Mouse (Mus musculus) cerebellum, postnatal 14 days (tissue): ENCODE measurements at regions not wholly inside any gene's neighbourhood (a gene's known extent, or its start where the extent isn't known, plus 50 kb on each side); places are given as distances from the start of the nearest gene placed in this dataset.

Experiments used
- DNase-seq, 2 experiments: peaks; one replicate each; pipeline ENCODE4 v3.0.0; 2021; ENCODE audit warnings: mixed read lengths in 2 of 2

DNA sequence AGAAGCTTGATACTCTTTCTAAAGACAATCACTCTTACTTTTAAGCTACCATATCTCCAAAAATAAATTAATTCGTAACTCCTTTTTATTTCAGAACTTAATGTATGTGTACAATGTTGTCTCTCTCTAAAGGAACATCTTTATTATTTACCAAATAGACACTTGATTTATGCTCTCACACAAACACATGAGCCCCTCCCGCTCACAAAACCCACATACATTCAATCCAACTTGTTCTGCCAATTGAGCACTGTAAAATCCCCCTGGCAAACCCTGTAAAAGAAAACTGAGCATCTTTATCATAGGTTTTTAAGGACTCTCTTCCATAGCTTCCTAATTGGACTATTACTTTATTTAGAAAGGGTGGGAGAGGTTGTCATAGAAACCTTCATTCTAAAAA is 812.5 kb downstream of the Phf3 start:
- no peak for DNase-seq

- peak; percentile 9 to 12 for DNase-seq
Observed at GRCm38 (mm10) chr1:30060806-30061205, 812.9 kb downstream of the Phf3 start.

GRCm38 (mm10) chr1:30017596-30017995 is 856.1 kb downstream of the Phf3 start:
- peak in 1 of 2 experiments; percentile 21 for DNase-seq

DNA sequence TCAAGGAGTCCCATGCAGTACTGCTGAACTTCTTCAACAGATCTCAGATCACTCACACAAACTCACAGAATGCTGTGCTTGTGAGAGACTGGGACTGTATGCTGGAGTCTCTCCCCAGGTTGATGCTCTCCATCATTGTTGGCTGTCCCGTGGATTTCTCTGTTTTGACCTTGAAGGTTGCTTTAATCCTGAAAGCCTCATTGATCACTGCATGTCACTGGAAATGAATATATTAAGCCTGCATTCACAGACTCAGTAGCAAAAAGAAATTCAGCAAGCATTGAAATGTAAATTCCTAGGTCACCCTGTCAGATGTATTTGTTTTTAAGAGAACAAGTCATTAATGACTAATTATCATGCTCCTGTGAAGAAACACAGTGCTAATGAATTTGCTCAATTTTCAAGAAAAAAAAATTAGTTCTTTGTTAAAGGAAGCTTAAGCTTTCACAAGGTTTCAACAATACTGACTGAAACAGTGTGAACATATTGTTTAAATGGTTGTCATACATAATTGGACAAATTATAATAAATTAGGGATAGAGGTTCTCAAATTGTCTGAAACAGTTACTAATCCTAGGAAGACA is 864.9 kb downstream of the Phf3 start:
- DNase-seq, result no peak
